In the genomic region with DNA sequence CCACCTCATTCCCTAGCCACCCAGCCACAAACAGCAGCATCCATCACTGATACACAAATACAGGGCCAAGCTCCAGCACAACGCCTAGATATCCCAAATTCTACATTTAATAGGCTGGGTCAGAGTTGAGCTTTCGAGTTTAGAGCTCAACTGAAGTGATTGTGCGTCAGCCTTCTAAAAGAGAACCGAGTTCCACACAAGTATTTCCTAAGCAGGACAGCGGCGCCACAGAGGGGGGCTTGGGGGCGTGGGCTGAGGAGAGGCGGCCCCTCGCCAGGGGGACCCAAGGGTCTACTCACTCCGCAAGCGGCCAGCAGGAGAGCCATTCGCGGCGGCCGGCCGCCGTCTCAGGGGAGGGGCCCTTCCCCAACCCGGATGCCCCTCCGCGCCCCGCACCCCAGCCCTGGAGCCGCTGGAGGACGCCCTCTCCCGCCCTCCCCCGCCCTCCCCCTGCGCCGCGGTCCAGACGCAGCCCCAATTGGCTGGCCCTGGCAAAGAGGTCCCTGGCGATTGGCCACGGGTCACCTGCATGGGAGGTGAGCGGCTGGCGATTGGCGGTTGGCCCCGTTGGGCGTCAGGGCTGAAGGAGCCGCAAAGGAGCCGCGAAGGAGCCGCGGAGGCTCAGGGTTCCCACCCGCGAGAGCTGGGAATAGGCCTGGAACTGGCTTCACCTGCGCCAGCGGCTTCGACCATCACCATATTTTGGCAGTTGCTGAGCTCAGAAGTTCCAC, we compare ENCODE assay signal across 8 mouse cellular contexts.
DNase-seq lines count a peak whose midpoint lies in the region; ATAC-seq and TF ChIP-seq lines count a peak whose summit lies in the region.

No protein-coding gene starts in this region.

- H3K27ac ChIP-seq in ES-Bruce4 (ENCODE audit: insufficient read depth, low read length): peak overlapping the region; percentile 34; the same call in 1 of the 2 replicates
- no peak overlapping the region for H3K27ac ChIP-seq in forebrain, embryonic 13.5 days
- H3K27ac ChIP-seq in liver, postnatal 0 days (ENCODE audit: low read depth): peak overlapping the region; percentile 93
- peak overlapping the region; percentile 62 for H3K27ac ChIP-seq in neural tube, embryonic 14.5 days (ENCODE audit: low read depth, low read length)

- peak; percentile 58 for TF ChIP-seq POLR2A in ES-Bruce4 (IDR thresholded peaks at IDR 0.05; ENCODE audit: insufficient read depth, low read length)

- H3K4me2 ChIP-seq in forebrain, embryonic 13.5 days: peak overlapping the region; percentile 80
- peak overlapping the region; percentile 78 for H3K4me2 ChIP-seq in liver, postnatal 0 days (ENCODE audit: low read depth, low read length)
- peak overlapping the region; percentile 71 for H3K4me2 ChIP-seq in neural tube, embryonic 14.5 days (ENCODE audit: low read depth, low read length)

- H3K9ac ChIP-seq in ES-Bruce4 (ENCODE audit: low read depth, poor library complexity, severe bottlenecking): peak overlapping the region; percentile 91
- peak overlapping the region; percentile 64 for H3K9ac ChIP-seq in forebrain, embryonic 13.5 days
- H3K9ac ChIP-seq in liver, postnatal 0 days (replicated peaks): peak overlapping the region; percentile 81
- peak overlapping the region; percentile 47 for H3K9ac ChIP-seq in neural tube, embryonic 14.5 days (replicated peaks; ENCODE audit: low read depth, low read length)

- intact Hi-C loops in heart, postnatal 10 days (cut with DNase I): loop anchor here (2.0 kb wide), 1 partner anchor 29 kb away; no protein-coding TSS in a partner anchor

- H3K27me3 ChIP-seq in ES-Bruce4 (ENCODE audit: control insufficient read depth, insufficient read depth, low read length, poor library complexity, severe bottlenecking): no peaks in the 10 kb centered on the region
- H3K27me3 ChIP-seq in forebrain, embryonic 13.5 days: no peaks in the 10 kb centered on the region
- H3K27me3 ChIP-seq in liver, postnatal 0 days (ENCODE audit: insufficient read depth, low read length): no peaks in the 10 kb centered on the region
- H3K27me3 ChIP-seq in neural tube, embryonic 14.5 days (ENCODE audit: control insufficient read depth, insufficient read depth, low read length): no peaks in the 10 kb centered on the region

- WGBS in forebrain, embryonic 13.5 days: 1% methylated on average over 32 of the region's 46 CpGs
- WGBS in large intestine, adult 2 months: under 1% methylated on average over 46 of the region's 46 CpGs
- WGBS in liver, postnatal 0 days (ENCODE audit: insufficient replicate concordance): under 1% methylated on average over 32 of the region's 46 CpGs
- under 1% methylated on average over 36 of the region's 46 CpGs for WGBS in neural tube, embryonic 14.5 days

- peak; percentile 96 for ATAC-seq in cerebellum, adult (ENCODE audit: insufficient number of reproducible peaks, low FRiP score, low TSS enrichment)
- peak; percentile 99 for ATAC-seq in forebrain, embryonic 13.5 days
- peak; percentile 99 for ATAC-seq in liver, postnatal 0 days
- peak; percentile 98 for ATAC-seq in neural tube, embryonic 14.5 days (ENCODE audit: low read depth)

- TF ChIP-seq CTCF in ES-Bruce4 (IDR thresholded peaks at IDR 0.05; ENCODE audit: low read depth, low read length): no peak
- TF ChIP-seq CTCF in liver, postnatal 0 days (IDR thresholded peaks at IDR 0.05; ENCODE audit: low read depth): no peak; the same call in 1 of the 2 replicates

- no peak for TF ChIP-seq EP300 in ES-Bruce4 (IDR thresholded peaks at IDR 0.05; ENCODE audit: insufficient read depth, low read depth, low read length)
- no peak for TF ChIP-seq EP300 in liver, postnatal 0 days (IDR thresholded peaks at IDR 0.05; ENCODE audit: low read depth)

- peak; percentile 93 to 95 for DNase-seq in heart, postnatal 10 days
- peak; percentile 85 for DNase-seq in large intestine, adult 2 months (ENCODE audit: low read depth, low spot score)
- DNase-seq in liver, postnatal 0 days: peak; percentile 96
- peak; percentile 94 for DNase-seq in testis, postnatal 10 days (ENCODE audit: low spot score)

- H3K36me3 ChIP-seq in ES-Bruce4 (ENCODE audit: control insufficient read depth, insufficient read depth, low read length, poor library complexity, severe bottlenecking): no peaks in the 10 kb centered on the region
- H3K36me3 ChIP-seq in forebrain, embryonic 13.5 days (ENCODE audit: poor library complexity, severe bottlenecking): no peaks in the 10 kb centered on the region
- H3K36me3 ChIP-seq in liver, postnatal 0 days (replicated peaks; ENCODE audit: insufficient read depth, low read length): no peaks in the 10 kb centered on the region
- H3K36me3 ChIP-seq in neural tube, embryonic 14.5 days (ENCODE audit: control insufficient read depth, insufficient read depth, low read length): no peaks in the 10 kb centered on the region

- no peaks in the 10 kb centered on the region for H3K9me3 ChIP-seq in ES-Bruce4 (replicated peaks; ENCODE audit: control insufficient read depth, insufficient read depth, low read length, poor library complexity, severe bottlenecking)
- no peaks in the 10 kb centered on the region for H3K9me3 ChIP-seq in forebrain, embryonic 13.5 days (replicated peaks)
- no peaks in the 10 kb centered on the region for H3K9me3 ChIP-seq in liver, postnatal 0 days (ENCODE audit: low read length)
- H3K9me3 ChIP-seq in neural tube, embryonic 14.5 days (ENCODE audit: control insufficient read depth, low read length): no peaks in the 10 kb centered on the region

- no peaks in the 10 kb centered on the region for H3K4me1 ChIP-seq in ES-Bruce4 (ENCODE audit: control insufficient read depth, insufficient read depth, low read length)
- H3K4me1 ChIP-seq in forebrain, embryonic 13.5 days: peaks cover 14% of the 10 kb centered on the region
- peaks cover 41% of the 10 kb centered on the region for H3K4me1 ChIP-seq in liver, postnatal 0 days (ENCODE audit: insufficient read depth)
- peaks cover 5% of the 10 kb centered on the region; the same call in 1 of the 2 replicates for H3K4me1 ChIP-seq in neural tube, embryonic 14.5 days (ENCODE audit: control insufficient read depth, insufficient read depth, low read length)

- H3K4me3 ChIP-seq in ES-Bruce4 (ENCODE audit: low read depth, low read length): peak overlapping the region; percentile 94
- H3K4me3 ChIP-seq in forebrain, embryonic 13.5 days: peak overlapping the region; percentile 50
- peak overlapping the region; percentile 72 for H3K4me3 ChIP-seq in liver, postnatal 0 days (ENCODE audit: low read depth, low read length)
- H3K4me3 ChIP-seq in neural tube, embryonic 14.5 days (ENCODE audit: low read depth, low read length): peak overlapping the region; percentile 42

Comparison
In these comparisons a context has a peak if more than half of its experiments do, and no peak if none do; other contexts are left out.
1. H3K4me3 ChIP-seq: peak in every context shown above with its lines; median percentile 94 in ES-Bruce4; 72 in liver, postnatal 0 days; 50 in forebrain, embryonic 13.5 days; 42 in neural tube, embryonic 14.5 days.